Mouse (Mus musculus) heart, postnatal 0 days (tissue): ENCODE measurements around the gene Crim1. TPM values are rescaled to one million over a fixed set of nuclear protein-coding genes. Genes with fewer than 3 reads are reported as not detected.

Source experiments
- ATAC-seq: fragments of 200-750 bp; cut with Nextera tagmentation; 2 replicates; pipeline ENCODE4 v1.8.0; 2017; ENCODE audit warnings: low read depth, moderate number of reproducible peaks, moderate library complexity; ENCODE audit not compliant: insufficient read depth
- DNase-seq: peaks from one replicate; pipeline ENCODE4 v3.0.0-alpha.2; 2016; ENCODE audit warnings: low spot score
- H3K27ac ChIP-seq: fragments of 300-500 bp; sonication (generic); 2 replicates; pipeline ENCODE4 v1.5.1; 2014; ENCODE audit warnings: low read depth, mild to moderate bottlenecking
- H3K27me3 ChIP-seq: fragments of 300-500 bp; sonication (generic); 2 replicates; pipeline ENCODE4 v1.6.1; 2014; ENCODE audit warnings: low read length, mixed read lengths; ENCODE audit not compliant: control insufficient read depth, insufficient read depth
- H3K36me3 ChIP-seq: fragments of 300-500 bp; sonication (generic); replicated peaks from 2 replicates; pipeline ENCODE4 v1.6.1; 2014; ENCODE audit warnings: low read length, mixed read lengths; ENCODE audit not compliant: control insufficient read depth, insufficient read depth
- H3K4me1 ChIP-seq: fragments of 300-500 bp; sonication (generic); 2 replicates; pipeline ENCODE4 v1.6.1; 2014; ENCODE audit warnings: antibody characterized with exemption; ENCODE audit not compliant: control insufficient read depth, insufficient read depth
- H3K4me2 ChIP-seq: fragments of 300-500 bp; sonication (generic); 2 replicates; pipeline ENCODE4 v1.6.1; 2014; ENCODE audit warnings: low read depth, mild to moderate bottlenecking, low read length, moderate library complexity
- H3K4me3 ChIP-seq: fragments of 300-500 bp; sonication (generic); 2 replicates; pipeline ENCODE4 v1.5.1; 2014; ENCODE audit warnings: low read depth, low read length
- H3K9ac ChIP-seq: fragments of 300-500 bp; sonication (generic); replicated peaks from 2 replicates; pipeline ENCODE4 v1.6.1; 2014; ENCODE audit warnings: low read depth, low read length, mixed read lengths
- H3K9me3 ChIP-seq: fragments of 300-500 bp; sonication (generic); replicated peaks from 2 replicates; pipeline ENCODE4 v1.6.1; 2016; ENCODE audit warnings: low read length; ENCODE audit not compliant: control insufficient read depth
- CTCF ChIP-seq: IDR thresholded peaks from 2 replicates; pipeline ENCODE4 v1.5.1; 2016; ENCODE audit warnings: antibody characterized with exemption, control low read depth, low read depth
- EP300 ChIP-seq: IDR thresholded peaks from 2 replicates; pipeline ENCODE4 v1.6.1; 2016; ENCODE audit warnings: antibody characterized with exemption, low read depth
- WGBS: fragments of 180-500 bp; shearing (Covaris S2); extraction: QIAGEN DNeasy Blood & Tissue Kit; methylation state at CpG from one replicate; pipeline ENCODE4 v1.1.7; 2014; 5-methylcytosine and 5-hydroxymethylcytosine counted together
- polyA plus RNA-seq: library from polyadenylated mRNA; unstranded; fragments of >200 nt; fragmentation: Nextera tagmentation; extraction: Ambion mirVana; gene quantifications from 2 replicates; pipeline ENCODE4 v1.2.1, GENCODE M21; 2015
- total RNA-seq: library from RNA; depleted of rRNA; stranded (reverse); fragments of >200 nt; gene quantifications from 2 replicates; pipeline ENCODE4 v1.2.3, GENCODE M21; 2014; ENCODE audit warnings: low replicate concordance

The Crim1 gene
- total and polyA plus RNA-seq, 2 experiments from 2014 or later, result 3.3 to 47.5 TPM

GRCm38 (mm10) chr17:78275507-78275813 is 75.4 kb downstream of the Crim1 start:
- Histone ChIP-seq H3K9ac (no peak overlapping the region), H3K36me3 (no peaks in the 10 kb centered on the region), H3K4me3 (no peak overlapping the region), H3K4me1 (0 out of 2 replicates have a peak, but pooled peaks cover 3% of the 10 kb centered on the region), H3K27ac (no peak overlapping the region), H3K27me3 (no peaks in the 10 kb centered on the region), H3K4me2 (no peak overlapping the region), H3K9me3 (no peaks in the 10 kb centered on the region)
- no peak for TF ChIP-seq EP300
- TF ChIP-seq CTCF, result no peak
- DNase-seq (no peak), ATAC-seq (no peak)
- 56% methylated on average over 4 of the region's 4 CpGs for WGBS

- TF ChIP-seq EP300 (no peak), CTCF (no peak)
- no peak for DNase-seq
- H3K4me1 ChIP-seq, result no peaks in the 10 kb centered on the region
- no peak overlapping the region for H3K27ac ChIP-seq
- WGBS, result 86% methylated on average over 12 of the region's 12 CpGs
- H3K36me3 ChIP-seq, result no peaks in the 10 kb centered on the region
- H3K9me3 ChIP-seq, result no peaks in the 10 kb centered on the region
- no peak overlapping the region for H3K4me2 ChIP-seq
- H3K27me3 ChIP-seq, result no peaks in the 10 kb centered on the region
- H3K9ac ChIP-seq, result no peak overlapping the region
- H3K4me3 ChIP-seq, result no peak overlapping the region
- no peak for ATAC-seq
Measured at GRCm38 (mm10) chr17:78279191-78279590, 79.1 kb downstream of the Crim1 start.

GRCm38 (mm10) chr17:78280991-78281712 is 81.1 kb downstream of the Crim1 start:
- DNase-seq, result no peak
- no peak overlapping the region for H3K4me3 ChIP-seq
- TF ChIP-seq CTCF, result no peak
- no peak for TF ChIP-seq EP300
- no peaks in the 10 kb centered on the region for H3K9me3 ChIP-seq
- H3K27ac ChIP-seq, result no peak overlapping the region
- WGBS, result 88% methylated on average over 18 of the region's 18 CpGs
- no peaks in the 10 kb centered on the region for H3K36me3 ChIP-seq
- H3K4me2 ChIP-seq, result no peak overlapping the region
- no peak for ATAC-seq
- no peaks in the 10 kb centered on the region for H3K27me3 ChIP-seq
- no peak overlapping the region for H3K9ac ChIP-seq
- H3K4me1 ChIP-seq, result no peaks in the 10 kb centered on the region

GRCm38 (mm10) chr17:78283271-78283992 is 83.4 kb downstream of the Crim1 start:
- Histone ChIP-seq H3K27ac (no peak overlapping the region), H3K4me3 (no peak overlapping the region), H3K9ac (no peak overlapping the region), H3K27me3 (no peaks in the 10 kb centered on the region), H3K4me2 (no peak overlapping the region), H3K36me3 (no peaks in the 10 kb centered on the region), H3K4me1 (no peaks in the 10 kb centered on the region), H3K9me3 (no peaks in the 10 kb centered on the region)
- TF ChIP-seq EP300 (no peak), CTCF (no peak)
- DNase-seq (no peak), ATAC-seq (no peak)
- 84% methylated on average over 11 of the region's 11 CpGs for WGBS

GRCm38 (mm10) chr17:78286021-78286420 is 86.0 kb downstream of the Crim1 start:
- H3K27me3 ChIP-seq, result no peaks in the 10 kb centered on the region
- 86% methylated on average over 13 of the region's 13 CpGs for WGBS
- H3K9ac ChIP-seq, result no peak overlapping the region
- H3K4me3 ChIP-seq, result no peak overlapping the region
- no peak overlapping the region for H3K27ac ChIP-seq
- no peaks in the 10 kb centered on the region for H3K9me3 ChIP-seq
- no peak overlapping the region for H3K4me2 ChIP-seq
- H3K36me3 ChIP-seq, result no peaks in the 10 kb centered on the region
- TF ChIP-seq CTCF, result no peak
- TF ChIP-seq EP300, result no peak
- no peaks in the 10 kb centered on the region for H3K4me1 ChIP-seq
- DNase-seq (no peak), ATAC-seq (no peak)

GRCm38 (mm10) chr17:78287391-78287790 is 87.3 kb downstream of the Crim1 start:
- 34% methylated on average over 2 of the region's 2 CpGs for WGBS
- Histone ChIP-seq H3K4me3 (no peak overlapping the region), H3K27ac (no peak overlapping the region), H3K4me1 (no peaks in the 10 kb centered on the region), H3K4me2 (no peak overlapping the region), H3K36me3 (no peaks in the 10 kb centered on the region), H3K9me3 (no peaks in the 10 kb centered on the region), H3K27me3 (no peaks in the 10 kb centered on the region), H3K9ac (no peak overlapping the region)
- DNase-seq (no peak), ATAC-seq (no peak)
- TF ChIP-seq EP300 (no peak), CTCF (no peak)
